Mouse (Mus musculus) heart, postnatal 10 days (tissue): ENCODE measurements around the gene Ltv1. TPM values are rescaled to one million over a fixed set of nuclear protein-coding genes. Genes with fewer than 3 reads are reported as not detected.

Experiments
- DNase-seq, 2 experiments: peaks; one replicate each; pipeline ENCODE4 v3.0.0; 2021
- intact Hi-C: fragments of 180-260 bp; cut with DNase I; formaldehyde crosslinking; loops from one replicate; pipeline ENCODE4 v1.15.1; 2025
- total RNA-seq, 2 experiments: library from RNA; stranded (reverse); gene quantifications; 2 replicates each; pipeline ENCODE4 v1.2.3; 2021

Ltv1 gene
- total RNA-seq, result 10 to 100 TPM; 24.9 to 28.2 TPM

- DNase-seq, result peak; percentile 96 to 97
- intact Hi-C loops, result loop anchor here (2.0 kb wide), 1 partner anchor 100 kb away; no protein-coding TSS in a partner anchor
These were observed at the start of gene Ltv1 for GRCm38 (mm10) chr10:13192731-13193351. Gene Ltv1, minus strand, starts transcription at chr10:13193168.

GRCm38 (mm10) chr10:13240431-13240830 is 47.5 kb upstream of the Ltv1 start:
- intact Hi-C loops, result no loop called here

DNA sequence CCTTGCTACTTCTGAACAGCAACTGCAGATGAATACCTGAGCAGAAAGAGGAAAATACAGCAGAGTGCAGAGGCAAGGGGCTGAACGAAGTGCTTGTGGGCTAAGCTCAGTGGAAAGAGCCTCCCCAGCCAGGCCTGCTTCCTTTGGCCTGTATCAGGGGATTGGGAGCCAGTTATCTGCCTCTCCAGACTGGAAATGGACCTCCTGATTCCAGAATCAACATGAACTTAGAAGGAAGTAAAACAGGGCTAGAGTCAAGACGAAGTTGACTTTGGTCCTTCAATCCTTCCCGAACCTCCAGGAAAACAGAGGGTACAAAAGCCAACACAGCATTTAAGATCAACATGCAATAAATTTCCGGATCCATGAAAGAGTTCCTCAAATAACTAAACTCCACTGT is 45.2 kb upstream of the Ltv1 start:
- DNase-seq, result peak in 1 of 2 experiments; percentile 15
- intact Hi-C loops, result no loop called here

More at GRCm38 (mm10) chr10:13240431-13240830, 47.5 kb upstream of the Ltv1 start:
- DNase-seq, result no peak

GRCm38 (mm10) chr10:13236866-13237265 is 43.9 kb upstream of the Ltv1 start:
- intact Hi-C loops, result no loop called here
- DNase-seq, result no peak

DNA sequence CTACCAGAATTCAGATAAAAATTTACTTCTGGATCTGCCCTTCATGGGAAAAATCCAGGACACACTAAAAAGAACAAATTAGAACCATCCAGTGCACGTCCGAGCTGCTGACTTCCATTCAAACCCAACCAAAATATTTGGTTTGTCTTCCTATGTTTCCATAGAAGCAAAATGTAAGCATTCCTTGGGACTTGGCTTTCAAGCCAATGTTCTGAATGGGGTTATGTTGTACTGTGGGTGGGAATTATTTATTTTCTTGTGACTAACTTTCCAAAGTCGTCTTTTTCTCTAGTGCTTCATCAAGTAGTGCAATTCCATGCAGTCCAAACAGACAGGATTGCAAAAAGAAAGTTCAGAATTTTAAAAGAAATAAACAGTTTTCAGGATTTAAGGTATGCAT is 41.5 kb upstream of the Ltv1 start:
- intact Hi-C loops, result no loop called here
- DNase-seq, result no peak

DNA sequence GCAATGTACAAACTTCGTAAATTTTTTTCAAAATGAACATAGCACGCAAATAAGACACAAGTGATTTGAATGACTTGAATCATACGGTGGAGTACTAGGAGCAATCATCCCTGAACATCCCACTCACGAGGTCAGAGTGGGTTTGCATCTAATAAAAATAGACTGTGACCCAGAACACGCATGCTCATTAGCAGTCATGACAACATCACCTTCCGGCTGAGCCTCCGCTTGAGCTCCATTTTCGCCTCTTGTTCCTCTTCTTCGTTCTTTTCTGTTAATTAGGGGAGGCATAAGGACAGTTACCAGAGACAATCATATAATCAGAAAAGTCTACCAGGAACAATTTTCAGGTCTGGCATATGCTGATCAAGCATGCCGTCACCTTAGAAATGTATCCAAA is 41.0 kb upstream of the Ltv1 start:
- intact Hi-C loops, result no loop called here
- DNase-seq, result no peak

- intact Hi-C loops, result no loop called here
- no peak for DNase-seq
These were observed 40.2 kb upstream of the Ltv1 start for GRCm38 (mm10) chr10:13233143-13233622.

DNA sequence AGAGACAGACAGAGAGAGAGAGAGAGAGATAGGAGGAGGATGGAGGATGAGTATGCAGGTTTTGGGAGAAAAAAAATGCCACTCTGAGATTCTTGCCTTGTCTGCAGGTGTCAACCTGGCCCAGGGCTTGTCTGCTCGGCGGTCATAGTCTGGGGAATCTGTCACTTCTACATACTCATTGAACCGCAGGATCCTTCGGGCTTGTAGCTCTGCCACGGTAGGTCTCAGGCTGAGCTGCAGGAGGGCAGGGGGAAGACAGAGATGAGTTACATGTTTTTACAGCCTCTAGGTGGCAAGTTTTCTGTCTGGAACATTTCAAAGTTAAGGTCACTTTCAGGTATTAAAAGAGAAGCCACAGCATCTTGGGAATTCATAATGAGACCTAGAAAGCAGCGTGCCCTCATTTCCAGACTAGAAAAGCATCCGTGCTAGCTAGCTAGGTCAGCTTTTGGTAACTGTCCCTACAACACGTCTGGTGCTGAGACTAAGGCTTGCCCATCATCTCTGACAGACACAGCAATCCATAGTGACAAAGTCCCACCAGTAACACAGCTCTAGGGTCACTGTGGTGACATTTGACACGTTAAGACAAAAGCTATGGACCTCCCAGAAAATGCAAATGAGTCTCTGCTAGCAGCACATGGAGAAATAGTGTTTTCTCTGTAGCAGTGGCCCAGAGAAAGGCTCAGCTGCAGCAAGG is 39.6 kb upstream of the Ltv1 start:
- intact Hi-C loops, result no loop called here
- DNase-seq, result no peak

GRCm38 (mm10) chr10:13230716-13231115 is 37.7 kb upstream of the Ltv1 start:
- no peak for DNase-seq
- intact Hi-C loops, result no loop called here

DNA sequence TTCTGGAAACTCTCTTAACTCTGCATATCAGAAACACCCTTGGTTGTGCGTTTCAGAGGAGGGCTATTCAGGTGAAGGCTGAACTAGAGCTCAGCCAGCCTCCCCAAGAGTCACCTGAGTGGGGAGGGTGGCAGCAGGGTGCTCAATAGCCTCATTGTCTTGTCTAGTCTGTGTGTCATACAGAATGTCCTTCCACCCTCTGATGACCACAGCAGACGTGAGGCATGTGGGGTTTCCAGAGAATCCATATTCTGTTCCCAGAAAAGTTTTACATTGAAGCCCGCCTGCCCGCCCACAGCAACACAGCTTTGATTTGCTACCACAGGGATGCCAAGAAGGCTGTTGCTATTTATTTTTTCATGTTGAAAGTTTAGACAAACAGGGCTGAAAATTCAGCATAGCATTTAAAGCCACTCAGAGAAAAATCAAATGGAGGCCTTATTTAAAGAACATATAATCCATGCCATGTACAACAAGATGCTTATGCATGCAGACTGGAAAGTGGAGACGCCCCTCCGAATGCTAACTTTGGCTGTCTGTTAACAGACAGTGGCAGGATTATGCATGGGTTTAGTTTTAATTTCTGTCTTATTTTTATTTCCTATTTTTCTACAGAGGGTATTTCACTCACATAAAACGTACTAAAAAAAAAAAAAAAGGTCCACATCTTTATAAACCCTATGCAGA is 32.6 kb upstream of the Ltv1 start:
- intact Hi-C loops, result no loop called here
- DNase-seq, result no peak

- intact Hi-C loops, result no loop called here
- no peak for DNase-seq
These were observed 29.2 kb upstream of the Ltv1 start for GRCm38 (mm10) chr10:13222135-13222534.

DNA sequence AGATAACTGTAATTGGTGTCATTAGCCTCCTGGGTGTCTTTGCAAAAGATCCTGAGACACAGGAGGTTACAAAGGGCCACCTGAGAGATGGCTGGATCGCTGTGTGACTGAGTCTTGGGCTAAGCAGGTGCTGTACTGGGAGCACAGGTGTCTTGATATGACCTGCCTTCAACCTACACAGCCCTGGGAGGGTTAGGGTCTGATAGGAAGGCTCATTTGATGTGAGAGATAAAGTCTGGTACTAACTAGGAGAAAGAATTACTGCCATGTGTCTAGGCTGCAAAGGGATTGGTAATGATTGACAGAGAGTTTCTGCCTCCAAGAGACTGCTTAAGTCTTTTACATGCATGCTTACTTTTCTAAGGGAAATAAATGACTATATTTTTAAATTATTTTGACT is 27.1 kb upstream of the Ltv1 start:
- no peak for DNase-seq
- intact Hi-C loops, result no loop called here

GRCm38 (mm10) chr10:13213956-13214355 is 21.0 kb upstream of the Ltv1 start:
- intact Hi-C loops, result no loop called here
- DNase-seq, result no peak

DNA sequence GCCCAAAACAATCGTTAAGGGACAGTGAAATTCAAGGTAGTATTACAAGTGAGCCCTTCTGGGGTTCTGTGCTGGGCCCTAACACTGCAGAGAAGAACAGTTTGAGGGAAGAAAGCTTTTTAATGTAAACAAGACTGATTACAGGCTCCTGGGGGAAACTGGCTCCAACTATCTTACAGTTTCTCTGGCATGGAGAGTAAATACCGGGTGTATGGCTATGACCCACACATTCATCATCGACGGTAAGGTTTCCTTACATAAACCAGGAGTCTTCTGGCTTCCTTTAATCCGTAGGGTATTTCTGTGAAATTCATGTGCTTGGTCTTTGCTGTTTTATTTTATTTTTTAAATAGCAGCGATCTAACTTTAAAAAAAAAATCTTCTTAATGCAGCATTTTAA is 19.9 kb upstream of the Ltv1 start:
- intact Hi-C loops, result no loop called here
- no peak for DNase-seq

DNA sequence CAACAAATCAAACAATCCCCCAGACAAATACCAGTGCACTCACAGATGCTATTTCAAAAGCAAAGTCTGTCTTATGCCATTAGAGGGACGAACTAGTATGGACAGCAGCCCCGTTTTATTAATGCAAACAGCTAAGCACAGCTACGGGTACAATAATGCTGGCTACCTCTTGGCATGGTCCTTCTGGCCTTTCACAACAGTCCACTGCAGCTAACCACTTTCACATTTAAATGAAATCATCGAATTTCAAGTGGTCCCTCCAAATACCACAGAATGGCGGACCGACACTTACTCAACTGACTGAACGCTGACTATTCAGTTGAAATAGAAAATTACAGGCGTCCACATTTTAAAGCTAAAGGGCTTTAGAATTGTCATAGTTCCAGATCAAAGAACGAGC is 19.4 kb upstream of the Ltv1 start:
- no peak for DNase-seq

DNA sequence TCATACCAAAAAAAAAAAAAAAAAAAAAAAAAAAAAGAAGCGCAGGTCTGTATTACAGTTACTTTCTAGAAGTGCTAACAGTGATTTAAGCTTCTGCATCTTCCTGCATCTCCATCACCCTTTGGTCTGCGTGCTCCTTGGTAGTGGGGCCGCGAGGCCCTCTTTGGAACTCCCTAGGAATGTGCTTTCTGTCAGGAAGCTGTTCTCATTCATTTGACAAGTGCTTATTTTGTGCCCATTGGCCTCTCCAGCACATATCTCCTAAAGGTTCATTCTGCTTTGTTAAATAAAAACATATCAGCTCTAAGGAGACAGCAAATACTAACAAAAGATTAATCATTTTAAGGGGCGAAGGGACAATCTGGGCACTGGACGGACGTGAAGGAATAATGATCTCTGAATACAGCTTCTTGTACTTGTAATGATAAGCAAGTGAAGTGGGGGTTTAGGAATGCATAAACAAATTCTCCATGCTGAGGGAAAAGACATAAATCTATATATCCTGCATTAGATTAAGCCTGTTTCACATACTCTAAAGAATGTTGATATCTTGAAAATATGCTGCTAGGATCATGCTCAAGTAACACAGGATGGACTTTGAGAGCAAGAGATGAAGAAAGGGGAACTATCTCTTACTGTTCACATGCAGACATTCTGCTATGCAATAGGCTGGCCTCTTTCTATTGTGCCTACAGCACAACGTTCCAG is 17.1 kb upstream of the Ltv1 start:
- no peak for DNase-seq
- intact Hi-C loops, result no loop called here

More for the DNA sequence above, 19.4 kb upstream of the Ltv1 start:
- intact Hi-C loops, result no loop called here

DNA sequence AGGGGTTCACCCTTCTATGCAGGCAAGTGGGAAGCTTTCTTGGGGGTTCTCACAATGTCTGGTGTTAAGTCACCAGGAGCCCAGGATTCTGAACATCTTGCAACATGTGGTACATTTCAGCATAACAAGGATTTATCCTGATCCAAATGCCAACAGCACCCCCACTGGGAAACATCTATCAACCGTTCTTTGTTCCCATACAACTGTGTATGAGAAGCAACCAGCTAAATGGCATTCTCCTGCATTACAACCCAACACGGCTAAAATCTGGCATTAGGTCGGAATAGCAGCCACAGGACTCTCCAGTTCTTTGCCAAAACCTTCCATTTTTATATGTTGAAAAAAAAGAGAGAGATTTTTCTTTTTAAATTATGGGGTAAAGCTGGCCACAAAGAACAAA is 16.5 kb upstream of the Ltv1 start:
- intact Hi-C loops, result no loop called here
- DNase-seq, result no peak

- DNase-seq, result no peak
These were observed 16.1 kb upstream of the Ltv1 start for GRCm38 (mm10) chr10:13209061-13209460.

DNA sequence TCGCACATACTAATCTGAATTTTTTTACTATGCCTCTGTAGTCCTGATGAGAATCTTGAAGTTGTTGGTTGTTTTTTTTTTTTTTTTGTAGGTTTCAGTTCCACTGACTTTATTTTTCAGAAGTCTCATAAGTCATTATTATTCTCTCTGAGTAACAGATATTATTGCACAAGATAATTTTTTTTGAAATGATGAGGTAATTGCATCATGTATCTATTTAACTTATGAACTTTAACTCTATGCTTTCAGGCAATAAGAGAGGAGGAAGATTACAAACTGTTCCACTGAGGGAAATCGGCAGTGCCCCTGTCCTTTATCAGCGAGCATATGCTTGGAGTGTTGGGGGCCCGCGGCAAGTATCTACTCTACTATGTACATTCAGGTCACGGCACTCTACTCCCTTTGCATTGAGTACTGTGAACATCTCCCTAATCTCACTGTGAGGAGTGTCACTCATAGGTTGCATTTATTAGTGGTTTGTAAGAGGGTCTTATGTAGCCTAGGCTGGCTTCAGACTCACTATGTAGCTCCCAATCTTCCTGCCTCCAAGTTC is 8.8 kb upstream of the Ltv1 start:
- intact Hi-C loops, result no loop called here
- DNase-seq, result no peak

More at GRCm38 (mm10) chr10:13209061-13209460, 16.1 kb upstream of the Ltv1 start:
- intact Hi-C loops, result no loop called here

- intact Hi-C loops, result no loop called here
- DNase-seq, result no peak
These were observed 7.9 kb upstream of the Ltv1 start for GRCm38 (mm10) chr10:13200862-13201261.

GRCm38 (mm10) chr10:13199234-13199633 is 6.3 kb upstream of the Ltv1 start:
- intact Hi-C loops, result no loop called here
- no peak for DNase-seq
